Mouse (Mus musculus) spleen, embryonic (tissue): ENCODE data around the gene Dnm1.

Experiments
- CTCF ChIA-PET: fragments of 350-600 bp; sonication (Branson Sonifier 250); formaldehyde crosslinking; loops from one replicate; lab custom pipeline; 2022; lab: Charles Lee

Gene Dnm1

DNA sequence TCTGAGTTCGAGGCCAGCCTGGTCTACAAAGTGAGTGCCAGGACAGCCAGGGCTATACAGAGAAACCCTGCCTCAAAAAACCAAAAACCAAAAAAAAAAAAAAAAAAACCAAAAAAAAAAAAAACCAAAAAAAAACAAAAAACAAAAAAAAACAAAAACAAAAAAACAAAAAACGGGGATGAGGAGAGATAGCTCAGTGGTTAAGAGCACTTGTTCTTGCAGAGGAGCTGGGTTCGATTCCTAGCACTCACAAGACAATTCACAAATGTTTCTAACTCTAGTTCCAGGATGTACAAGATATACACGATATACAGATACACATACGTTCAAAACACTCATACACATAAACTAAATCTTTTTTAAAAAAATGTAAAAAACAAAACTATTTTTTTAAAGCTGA, 9.1 kb upstream of the Dnm1 start:
- CTCF ChIA-PET, result interaction anchor here (0.6 to 1.1 kb wide), 5 partner anchors 16 to 656 kb away, joined by 4 to 8 read pairs (median 6); no protein-coding TSS in a partner anchor

DNA sequence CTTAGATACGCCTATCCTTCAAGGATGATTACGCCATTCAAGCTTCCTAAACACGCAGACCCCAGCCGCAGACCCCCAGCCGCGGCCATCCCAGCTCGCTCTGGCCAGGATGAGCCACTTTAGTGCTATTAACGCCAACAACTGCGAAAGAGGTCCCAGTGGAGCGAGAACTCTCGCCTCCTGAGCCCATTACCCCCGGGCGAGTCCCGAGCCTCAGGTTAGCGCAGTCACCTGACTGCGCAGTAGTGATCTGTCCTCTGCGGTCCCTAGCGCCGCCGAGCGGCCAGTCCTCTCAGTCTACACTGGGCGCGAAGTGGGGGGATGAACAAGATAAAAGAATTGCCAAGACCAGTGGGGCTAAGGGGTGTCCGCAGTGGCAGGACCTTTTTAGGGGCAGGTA, 8.3 kb upstream of the Dnm1 start:
- CTCF ChIA-PET, result no interaction called here

DNA sequence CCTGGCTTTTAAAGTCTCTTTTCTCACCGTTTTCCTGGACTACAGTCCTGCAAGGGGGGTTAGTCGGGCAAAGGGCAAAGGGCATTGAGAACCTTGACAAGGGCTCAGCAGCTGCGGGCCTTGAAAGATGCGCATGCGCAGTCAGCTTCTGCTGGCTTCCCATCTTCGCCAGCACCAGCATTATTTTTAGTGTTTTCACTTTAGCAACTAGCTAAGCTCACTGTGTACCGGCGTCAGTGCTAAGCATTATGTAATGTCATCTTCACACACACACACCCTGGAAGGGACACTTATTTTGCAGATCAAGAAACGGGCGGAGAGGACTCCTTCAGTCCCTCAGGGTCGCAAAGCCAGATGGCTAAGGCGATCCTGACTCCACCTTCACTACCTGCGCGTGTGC, 7.6 kb upstream of the Dnm1 start:
- CTCF ChIA-PET, result interaction anchor here (0.6 kb wide), 2 partner anchors 14 to 15 kb away, joined by 3 to 4 read pairs; no protein-coding TSS in a partner anchor

DNA sequence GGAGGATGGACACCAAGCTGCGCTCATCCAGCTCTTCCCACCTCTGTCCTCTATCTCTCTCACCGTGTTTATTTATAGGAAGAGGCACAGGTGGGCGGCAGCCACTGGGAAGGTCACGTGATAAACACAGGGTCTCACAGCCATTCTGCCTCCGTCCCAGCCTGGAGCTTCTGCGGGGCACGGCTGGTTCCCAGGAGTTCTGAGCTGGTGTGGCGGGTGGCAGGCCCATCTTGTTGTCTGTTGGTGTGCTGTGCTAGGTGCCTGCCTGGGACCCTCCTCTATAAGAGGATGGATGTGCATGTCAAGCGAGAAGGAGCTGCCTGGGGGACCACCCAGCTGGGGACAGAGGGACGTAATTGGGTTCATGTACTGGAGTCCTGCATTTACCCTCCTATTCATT, 5.2 kb upstream of the Dnm1 start:
- CTCF ChIA-PET, result no interaction called here

DNA sequence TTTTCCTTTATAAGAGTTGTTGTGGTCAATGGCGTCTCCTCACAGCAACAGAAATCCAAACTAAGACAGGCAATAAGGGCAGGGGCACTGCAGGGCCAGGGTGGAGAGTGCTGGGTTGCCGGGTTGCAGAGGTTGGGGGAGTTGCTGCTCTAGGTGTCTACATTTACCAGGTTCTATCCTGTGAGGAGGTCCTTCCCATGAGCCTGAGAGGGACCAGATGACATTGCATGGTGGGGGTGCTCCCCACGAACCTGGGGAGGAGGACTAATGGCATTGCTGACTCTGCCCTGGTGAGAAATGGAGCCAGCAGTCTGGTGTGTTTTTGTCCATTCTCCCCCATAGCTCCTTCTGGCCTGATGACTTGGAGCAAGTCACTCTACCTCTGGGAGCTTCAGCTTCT, 4.6 kb upstream of the Dnm1 start:
- CTCF ChIA-PET, result no interaction called here

DNA sequence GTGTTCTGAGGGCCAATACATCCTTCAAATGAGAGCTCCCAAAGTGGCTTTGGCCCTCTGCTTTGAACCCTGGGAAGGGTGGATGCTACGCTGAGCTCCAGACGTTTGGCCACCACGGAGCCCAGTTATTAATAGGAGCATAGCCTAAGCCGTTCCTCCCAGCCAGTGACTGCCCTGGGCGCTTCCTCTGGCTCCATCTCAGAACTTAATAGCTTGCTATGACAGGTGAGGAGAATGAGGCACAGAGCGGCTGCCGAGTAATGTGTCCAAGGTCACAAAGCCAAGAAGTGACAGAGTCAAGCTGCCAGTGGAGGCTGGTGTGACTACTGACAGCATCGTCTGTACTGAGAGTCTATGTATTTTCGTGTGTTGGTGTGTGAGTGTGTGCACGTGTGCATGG, 3.1 kb upstream of the Dnm1 start:
- CTCF ChIA-PET, result interaction anchor here (0.7 kb wide), 1 partner anchor 20 kb away, joined by 3 read pairs; no protein-coding TSS in a partner anchor

DNA sequence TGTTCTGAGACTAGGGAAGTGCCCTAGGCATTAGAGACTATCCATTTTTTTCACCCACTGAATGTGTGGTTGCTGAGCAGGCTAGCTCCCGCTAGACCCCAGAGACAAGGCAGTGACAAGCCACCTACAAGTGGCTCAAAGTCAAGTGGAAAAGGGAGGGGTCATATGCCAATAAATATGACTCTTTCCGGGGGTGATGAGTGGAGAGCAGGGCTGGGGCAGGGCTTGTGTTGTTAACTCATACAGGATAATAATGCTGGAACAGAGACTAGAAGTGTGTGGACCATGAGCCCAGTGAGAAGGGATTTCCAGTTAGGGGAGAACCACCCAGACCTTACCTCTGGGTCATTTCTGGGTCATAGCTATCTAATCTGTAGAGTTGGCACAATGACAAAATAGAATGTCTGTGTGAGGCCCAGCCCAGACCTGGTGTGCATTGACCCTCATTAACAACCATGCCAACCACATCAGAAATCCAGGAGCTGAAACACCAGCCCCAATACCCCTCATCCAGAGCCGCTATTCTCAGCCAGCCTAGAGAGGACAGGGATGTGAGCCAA, 1.3 kb upstream of the Dnm1 start:
- CTCF ChIA-PET, result no interaction called here

DNA sequence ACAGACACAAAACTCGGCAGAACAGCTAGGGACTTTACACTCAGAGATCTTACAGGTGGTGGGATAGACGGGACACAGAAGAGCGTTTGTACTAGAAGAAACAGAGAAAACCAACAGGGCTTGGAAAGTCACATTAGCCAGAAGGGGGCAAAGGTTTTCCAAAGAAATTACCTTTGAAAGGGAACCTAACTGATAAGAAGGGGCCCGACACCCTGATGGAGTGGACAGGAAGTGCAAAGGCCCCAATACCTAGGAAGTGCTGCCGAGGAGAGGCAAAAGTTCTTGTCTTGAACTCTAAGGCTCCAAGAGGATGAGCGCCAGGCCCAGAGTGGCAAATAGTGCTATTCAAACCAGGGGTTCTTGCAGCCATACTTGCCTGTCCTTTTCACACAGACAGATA, 698 bp upstream of the Dnm1 start:
- CTCF ChIA-PET, result no interaction called here

DNA sequence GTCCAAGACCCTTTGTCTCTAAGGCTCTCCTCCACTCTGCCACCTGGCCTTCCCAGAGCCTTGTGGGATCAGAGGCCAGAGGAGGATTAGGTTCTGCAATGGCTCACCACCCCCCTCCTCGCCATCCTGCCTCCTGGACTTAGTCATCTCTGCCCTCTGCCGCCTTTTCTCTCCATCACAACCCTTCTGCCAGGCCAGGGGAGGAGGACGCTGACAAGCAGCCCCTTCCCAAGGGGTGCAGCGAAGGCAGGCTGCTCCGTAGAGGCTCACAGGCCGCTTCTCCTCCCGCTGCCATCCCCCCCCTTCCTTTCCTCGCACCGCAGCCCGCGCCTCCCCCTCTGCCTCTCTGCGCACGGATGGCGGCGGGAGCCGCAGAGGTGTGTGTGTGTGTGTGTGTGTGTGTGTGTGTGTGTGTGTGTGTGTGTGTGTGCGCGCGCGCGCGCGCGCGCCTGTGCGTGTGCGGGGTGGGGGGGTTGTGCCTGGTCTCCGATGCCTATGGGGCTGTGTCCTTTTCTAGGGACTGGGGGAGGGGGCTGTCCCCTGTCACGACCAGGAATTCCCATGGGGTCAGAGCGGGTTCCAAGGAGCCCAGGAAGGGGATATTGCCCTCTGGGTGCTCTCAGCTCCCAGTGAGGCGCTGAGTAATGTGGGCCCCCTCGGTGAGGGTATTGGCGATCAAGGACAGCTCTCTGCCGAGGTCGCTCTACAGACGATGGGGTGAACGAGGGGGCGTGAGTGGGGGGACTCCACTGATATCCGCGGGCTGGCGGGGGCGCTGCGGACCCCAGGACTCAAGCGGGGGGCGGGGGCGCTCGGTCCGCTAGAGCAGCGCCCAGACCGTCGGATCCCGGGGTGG, 759 bp downstream of the Dnm1 start, which contains the start of gene Ciz1:
Gene Ciz1 (plus strand): TSS at position 177 of the 856 bp plus-strand sequence.
- CTCF ChIA-PET, result interaction anchor here (0.5 to 0.7 kb wide), 4 partner anchors 19 to 297 kb away, joined by 3 to 9 read pairs (median 3); no protein-coding TSS in a partner anchor

DNA sequence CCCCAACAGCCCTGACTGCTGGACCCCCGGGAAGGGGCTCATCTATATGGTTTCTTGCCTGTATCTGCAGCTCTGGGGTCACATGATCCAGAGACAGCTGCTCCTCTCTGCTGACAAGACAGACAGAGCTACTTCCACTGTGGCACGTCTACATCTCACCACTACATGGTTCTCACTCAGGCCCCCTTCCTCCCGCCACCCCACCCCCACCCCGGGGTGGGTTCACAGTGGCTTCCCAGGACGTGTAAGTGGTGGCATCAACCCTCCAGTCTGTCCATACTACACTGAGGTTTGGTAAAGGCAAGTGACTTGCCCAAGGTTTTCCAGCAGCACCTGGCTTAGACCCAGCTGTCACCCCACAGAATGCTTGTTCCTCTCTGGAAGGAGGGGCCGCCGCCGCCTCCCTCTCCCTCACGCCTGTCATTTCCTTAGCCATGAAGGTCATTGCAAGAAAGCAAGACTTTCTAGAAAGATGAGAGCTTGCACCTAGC, 1.6 kb downstream of the Dnm1 start:
- CTCF ChIA-PET, result interaction anchor here (0.5 kb wide), 1 partner anchor 127 kb away, joined by 3 read pairs; no protein-coding TSS in a partner anchor

DNA sequence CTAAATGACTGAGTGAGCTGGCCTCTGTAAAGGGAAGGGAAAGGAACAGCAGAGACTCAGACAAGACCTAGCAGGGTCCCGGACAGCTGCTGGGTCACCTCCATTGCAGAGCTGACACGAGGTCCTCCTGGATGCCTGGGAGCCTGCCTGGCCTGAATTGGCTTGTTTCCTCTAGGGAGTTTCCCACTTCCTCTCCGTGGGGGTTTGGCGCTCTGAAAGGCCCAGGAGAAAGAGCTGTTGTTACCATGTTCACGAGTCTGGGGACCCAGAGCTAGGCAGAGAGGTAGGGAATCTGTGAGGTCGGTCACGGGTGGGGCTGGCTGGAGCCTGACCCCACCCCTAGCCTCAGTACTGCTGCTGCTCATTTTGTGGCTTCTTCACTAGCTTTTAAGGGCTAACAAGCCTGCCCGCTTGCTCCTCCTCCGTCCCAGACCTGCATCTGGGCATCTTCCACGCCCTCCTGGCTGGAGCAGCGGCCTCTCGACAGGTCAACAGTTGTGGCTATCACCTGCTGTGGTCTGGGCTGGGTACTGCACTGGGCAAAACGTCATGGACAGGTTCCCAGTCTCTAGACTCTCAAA, 2.6 kb downstream of the Dnm1 start:
- CTCF ChIA-PET, result no interaction called here

DNA sequence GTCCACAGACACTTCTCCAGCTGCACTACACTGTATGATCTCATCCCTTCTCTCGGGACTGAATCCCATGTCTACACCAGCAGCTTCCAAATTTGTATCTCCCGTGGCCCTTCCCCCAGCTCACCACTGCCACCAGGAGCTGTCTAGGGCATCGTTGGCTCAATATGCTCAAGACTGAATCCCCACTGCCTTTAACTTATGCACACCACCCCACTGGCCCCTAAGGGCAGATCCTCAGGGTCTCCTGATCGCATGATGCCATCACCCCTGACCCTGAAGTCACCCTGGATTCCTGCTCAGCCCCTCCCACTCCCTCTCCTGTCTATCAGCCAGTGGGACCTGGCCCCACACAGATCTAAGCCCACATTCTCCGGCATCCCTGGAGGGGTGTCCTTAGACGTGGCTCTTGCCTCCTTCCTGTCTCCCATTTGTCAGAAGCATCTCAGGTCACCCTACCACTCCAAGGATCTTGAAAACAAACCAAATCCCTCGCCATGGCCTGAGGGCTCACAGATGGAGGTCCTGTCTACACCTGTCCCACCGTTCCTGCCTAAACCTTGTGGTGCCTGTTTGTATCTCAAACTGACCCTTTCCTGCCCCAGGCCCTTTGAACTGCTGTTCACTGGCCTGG, 3.4 kb downstream of the Dnm1 start:
- CTCF ChIA-PET, result no interaction called here

DNA sequence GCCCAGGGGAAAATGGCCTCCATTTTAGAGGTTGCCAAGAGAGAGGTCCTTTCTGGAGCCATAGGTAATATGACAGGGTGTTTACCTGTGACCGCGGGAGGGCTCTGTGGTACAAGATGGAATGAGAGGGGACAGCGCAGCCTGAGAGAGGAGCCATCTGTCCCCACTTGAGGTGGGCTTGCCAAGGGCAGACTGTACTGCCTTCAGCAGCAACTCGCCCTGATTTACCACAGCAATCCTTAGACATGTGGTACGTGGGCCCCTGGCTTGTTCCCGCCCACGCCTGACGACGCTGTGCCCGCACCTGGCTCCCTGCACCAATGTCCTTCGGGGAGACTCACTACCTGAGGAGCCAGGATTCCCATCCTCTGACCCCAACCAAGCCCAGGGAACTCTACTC, 4.8 kb downstream of the Dnm1 start:
- CTCF ChIA-PET, result no interaction called here

DNA sequence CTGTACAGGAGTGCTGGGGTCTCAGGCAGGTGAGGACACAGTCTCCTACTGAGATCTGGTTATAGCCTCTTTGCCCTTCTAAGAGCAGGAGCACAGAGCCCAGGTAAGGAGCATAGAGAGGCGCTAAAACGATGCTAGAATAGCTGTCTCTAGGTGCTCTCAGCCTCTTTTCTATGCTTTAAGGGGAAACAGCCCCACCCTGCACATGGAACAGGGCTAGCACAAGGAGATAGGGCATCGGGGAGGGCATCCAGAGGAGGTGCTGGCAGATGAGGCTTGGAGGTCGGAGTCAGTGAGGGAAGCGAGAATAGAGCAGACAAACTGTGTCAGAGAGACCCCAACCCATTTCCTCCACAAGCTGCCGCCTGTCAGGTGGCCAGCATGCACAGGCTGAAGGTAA, 6.1 kb downstream of the Dnm1 start:
- CTCF ChIA-PET, result interaction anchor here (0.6 kb wide), 1 partner anchor 13 kb away, joined by 4 read pairs; no protein-coding TSS in a partner anchor

DNA sequence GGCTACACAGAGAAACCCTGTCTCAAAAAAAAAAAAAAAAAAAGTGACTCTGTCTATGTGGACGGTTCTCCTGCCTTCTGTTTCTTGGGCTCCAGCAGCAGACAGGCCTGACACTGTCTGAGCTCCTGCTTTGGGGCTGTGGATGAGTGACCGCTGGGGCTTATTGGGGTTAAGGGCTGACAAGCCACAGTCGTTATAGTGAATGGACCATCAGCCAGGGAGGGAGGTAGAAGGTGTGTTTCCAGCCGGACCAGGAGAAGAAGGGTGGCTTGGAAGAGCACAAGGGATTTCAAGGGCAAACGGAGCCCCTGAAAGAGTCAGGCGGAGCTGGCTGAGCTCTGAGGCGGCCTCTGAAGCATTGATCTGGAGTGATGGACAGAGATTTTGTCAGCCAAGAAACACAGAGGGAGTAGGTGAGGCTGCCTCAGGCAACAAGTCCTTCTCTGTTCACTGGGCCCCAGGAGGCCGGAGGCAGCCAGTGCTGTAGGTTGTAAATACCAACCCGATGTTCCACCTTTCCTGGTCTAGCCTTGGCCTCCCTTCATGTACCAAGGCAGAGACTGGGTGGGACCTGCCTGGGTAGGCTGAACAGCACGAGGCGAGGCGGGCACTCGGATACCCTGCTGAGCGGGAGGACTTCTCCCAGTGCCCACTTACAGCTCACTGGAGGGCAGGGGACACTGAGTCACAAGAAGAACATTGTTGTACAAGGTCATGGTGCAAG, 8.4 kb downstream of the Dnm1 start:
- CTCF ChIA-PET, result no interaction called here

DNA sequence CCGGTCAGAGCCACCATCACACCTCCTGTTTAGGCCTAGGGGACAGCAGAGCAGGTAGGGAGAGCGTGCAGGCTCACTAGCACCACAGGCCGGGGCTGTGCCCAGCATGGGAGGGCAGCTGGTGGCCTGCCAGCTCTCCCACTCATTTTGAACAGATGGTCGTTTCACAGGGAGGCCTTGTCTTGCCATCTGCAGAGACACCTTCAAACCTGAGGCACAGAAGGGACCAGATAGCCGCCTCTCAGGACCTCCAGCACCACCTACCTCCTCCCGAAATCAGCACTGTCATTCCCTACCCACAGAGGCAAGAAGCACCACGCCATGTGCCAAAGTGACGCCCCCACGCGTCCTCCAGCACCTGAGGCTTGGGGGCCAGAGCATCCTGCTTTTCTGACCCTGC, 9.1 kb downstream of the Dnm1 start:
- CTCF ChIA-PET, result no interaction called here

DNA sequence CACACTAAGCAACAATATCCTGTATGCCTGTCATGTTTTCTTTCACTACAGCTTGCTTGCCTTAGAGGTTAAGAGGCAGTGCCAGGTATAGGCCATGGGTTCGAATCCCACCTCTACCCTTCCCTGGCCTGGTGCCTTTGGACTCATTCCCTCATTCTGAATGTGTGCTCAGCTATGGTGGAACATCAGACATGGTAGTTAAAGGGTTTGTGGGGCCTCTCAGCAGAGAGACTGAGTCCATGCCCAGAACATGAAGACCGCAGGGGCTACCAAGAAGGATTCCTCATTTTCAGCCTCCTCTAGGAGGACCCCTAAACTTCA, 9.8 kb downstream of the Dnm1 start:
- CTCF ChIA-PET, result no interaction called here

DNA sequence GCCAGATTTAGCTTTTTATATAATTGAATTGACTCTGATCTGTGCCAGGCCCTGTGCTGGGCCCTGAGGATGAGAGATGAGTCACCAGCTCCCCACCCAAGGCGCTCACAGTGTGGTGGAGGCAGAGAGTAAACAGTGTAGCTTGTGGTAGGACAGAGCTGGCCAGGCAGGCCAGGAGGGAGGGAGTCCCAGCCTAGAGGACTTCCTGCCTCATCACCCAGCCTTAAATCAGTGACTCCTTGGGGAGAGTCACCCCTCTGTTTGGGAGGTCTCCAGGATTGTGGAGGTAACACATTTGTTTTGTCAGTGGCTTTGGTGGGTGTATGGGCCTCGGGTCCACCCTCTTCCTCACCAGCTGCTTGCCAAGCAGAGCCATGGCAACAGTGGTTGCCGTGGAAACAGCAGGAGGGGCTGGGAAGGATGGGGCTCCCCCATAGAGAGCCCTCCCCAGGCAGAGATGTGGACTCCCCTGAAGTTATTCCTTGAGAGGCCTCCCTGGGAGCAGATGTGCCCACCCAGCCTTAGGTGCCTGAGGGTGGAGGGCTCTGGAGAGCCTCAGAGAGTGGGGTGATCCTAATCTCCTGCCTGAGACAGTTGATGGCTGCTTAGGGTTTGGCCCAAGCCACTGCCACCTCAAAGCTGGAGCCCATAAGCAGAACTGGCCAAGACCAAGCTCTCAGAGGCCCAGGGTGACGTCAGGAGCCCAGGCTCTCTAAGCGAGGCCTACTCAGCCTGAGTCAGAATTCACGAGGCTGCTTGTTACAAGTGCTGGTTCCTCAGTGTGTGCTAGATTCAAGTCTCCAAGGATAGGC, 10.4 kb downstream of the Dnm1 start:
- CTCF ChIA-PET, result no interaction called here

DNA sequence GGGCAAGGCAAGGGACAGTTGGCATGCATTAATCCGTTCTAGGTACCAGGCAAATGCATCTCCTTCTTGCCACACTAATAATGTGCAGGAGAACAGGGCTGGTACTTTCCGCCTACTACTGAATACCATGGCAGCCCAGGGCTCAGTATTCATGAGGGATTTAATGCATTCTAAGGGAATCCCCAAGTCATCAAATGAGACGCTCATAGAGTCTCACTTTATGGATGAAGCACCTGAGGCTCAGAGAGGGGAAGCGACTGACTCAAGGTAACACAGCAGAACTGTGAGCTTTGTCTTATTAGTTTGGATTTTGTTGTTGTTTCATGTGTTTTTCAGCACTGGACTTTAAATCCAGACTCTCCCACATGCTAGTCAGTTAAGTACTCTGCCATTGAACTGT, 11.1 kb downstream of the Dnm1 start:
- CTCF ChIA-PET, result no interaction called here

DNA sequence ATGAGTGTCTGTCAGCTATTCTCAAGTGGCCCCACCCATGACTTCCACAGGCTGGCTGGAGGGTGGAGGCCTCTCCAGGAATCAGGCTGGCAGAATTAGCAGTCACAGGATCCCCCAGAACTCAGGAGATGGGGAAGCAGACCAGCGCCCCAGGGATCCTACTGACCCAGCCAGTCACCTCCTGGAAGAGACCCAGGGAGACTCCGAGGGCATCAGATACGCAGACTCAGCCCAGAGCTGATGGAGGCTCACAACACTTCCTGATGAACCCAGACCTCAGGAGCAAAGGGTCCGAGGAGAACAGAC, 11.6 kb downstream of the Dnm1 start:
- CTCF ChIA-PET, result no interaction called here
